Mouse (Mus musculus) frontal cortex, postnatal 14 days (tissue): ENCODE results near the gene Tenm3.

ENCODE experiments used
- DNase-seq, 2 experiments: peaks; one replicate each; pipeline ENCODE4 v3.0.0; 2022; ENCODE audit warnings: low spot score in 2 of 2

Gene Tenm3

DNA sequence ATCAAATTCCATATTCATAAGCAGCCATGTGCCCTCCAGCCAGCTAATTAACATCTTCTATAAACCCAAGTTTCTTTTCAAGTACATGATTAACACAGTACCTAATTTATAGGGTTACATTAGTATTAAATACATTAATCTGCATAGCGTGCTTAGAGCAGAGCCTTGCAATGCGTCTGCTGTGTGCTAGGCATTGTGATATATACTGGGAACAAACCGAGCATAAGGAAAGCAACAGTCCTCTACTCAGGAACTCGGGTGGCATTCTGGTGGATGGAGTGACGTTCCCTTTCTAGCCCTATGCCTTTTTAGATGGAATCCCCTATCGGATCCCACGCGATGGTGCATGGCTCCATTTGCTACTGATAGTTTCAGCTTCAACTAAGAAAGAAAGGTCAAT, 321.7 kb downstream of the Tenm3 start:
- no peak for DNase-seq

DNA sequence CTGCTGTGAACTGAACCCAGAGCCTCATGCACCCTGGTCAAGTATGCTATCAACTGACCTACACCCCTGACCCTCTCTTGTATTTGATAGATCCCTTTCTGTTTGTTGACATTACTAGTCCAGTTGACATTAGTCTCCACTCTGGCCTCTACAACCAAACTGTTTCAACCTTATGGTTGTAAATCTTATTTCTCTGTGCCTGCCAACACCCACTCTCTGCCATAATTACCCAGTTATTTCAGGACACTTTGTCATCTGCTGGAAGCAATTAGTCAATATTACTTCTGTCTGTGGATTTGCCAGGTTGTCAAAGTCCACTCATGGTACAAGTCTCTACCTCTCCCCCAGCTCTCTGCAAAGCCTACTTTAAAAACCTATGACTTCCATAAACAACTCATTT, 326.3 kb downstream of the Tenm3 start:
- no peak for DNase-seq

DNA sequence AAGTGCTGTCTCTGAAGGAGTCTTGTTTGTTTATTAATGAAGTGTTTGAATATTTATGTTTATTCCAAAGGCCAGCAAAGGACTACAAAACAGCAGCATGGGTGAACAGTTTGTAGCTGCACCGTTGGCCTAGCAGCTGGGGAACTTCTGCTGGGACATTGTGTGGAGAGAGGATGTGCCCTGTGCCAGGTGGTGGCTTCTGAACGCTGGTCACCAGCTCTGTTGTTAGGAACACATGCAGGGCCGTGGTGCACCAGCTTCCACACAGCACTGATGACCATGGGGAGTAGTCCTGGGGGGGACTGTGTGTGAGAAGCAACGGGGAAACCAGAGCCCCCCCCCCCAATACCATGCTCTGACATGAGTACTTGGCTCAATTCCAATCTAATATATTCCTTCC, 329.5 kb downstream of the Tenm3 start:
- DNase-seq, result no peak

GRCm38 (mm10) chr8:48513801-48514200, 329.9 kb downstream of the Tenm3 start:
- no peak for DNase-seq

- DNase-seq, result no peak
Observed at GRCm38 (mm10) chr8:48511546-48511945, 332.2 kb downstream of the Tenm3 start.

DNA sequence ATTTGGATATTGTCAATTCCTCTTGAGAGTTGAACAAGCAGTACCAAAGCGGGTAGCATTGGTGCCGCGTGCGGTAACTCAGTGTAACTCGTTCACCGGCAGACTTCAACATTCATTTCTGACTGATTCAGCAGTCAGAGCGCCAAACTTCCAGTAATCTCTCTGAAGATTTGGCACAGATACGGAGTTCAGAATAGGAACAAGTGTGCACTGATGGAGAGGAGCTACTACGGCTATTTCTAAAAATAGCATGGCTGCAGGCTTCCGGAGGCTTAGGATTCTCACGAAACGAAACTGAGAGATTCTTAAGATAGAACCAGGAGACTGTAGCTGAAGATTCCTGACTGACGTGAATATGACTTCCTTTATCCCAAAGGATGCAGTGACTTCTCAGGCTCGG, 332.6 kb downstream of the Tenm3 start:
- no peak for DNase-seq

DNA sequence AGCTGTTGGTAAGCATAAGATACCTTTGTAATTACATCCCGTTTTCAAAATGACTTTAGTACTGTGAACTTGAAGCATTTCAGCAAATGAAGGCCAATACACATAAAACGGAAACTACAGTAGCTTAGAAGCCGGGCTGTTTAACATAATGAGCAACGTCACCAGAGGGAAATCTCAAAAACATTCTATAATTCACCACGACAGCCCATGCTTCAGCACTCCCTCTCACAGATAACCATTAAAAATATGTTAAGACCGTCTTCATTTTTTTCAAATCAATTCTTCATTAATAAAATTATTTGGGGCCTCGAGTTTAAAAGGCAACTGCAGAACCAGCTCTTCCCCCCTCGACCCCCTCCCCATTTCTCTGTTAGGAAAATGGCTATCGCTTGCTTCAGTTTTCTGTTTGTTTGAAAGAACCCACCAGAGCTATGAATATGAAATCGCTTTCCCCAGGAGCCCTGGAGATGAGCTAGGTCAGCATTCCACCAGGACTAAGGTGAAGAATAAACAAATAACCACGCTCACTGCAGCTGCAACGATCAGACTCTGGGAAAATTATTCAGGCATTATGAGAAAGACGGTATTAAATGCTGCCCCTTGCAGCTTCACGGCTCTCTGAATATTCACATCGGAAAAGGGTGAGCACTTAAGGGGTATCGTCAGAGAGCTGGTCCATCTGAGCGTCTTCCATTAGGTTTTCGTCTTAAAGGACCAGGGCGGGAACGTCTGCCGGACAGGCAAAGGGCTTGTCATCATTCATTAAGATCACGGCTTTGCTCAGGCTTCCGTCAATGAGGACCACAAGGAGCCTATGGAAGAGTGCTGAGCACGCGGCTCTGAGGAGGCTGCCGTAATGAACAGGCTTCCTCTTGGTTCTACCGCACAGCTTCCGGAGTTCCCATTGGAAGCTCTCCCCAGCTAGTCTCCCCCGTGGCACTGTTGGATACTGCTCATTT, 334.8 kb downstream of the Tenm3 start:
- no peak for DNase-seq

DNA sequence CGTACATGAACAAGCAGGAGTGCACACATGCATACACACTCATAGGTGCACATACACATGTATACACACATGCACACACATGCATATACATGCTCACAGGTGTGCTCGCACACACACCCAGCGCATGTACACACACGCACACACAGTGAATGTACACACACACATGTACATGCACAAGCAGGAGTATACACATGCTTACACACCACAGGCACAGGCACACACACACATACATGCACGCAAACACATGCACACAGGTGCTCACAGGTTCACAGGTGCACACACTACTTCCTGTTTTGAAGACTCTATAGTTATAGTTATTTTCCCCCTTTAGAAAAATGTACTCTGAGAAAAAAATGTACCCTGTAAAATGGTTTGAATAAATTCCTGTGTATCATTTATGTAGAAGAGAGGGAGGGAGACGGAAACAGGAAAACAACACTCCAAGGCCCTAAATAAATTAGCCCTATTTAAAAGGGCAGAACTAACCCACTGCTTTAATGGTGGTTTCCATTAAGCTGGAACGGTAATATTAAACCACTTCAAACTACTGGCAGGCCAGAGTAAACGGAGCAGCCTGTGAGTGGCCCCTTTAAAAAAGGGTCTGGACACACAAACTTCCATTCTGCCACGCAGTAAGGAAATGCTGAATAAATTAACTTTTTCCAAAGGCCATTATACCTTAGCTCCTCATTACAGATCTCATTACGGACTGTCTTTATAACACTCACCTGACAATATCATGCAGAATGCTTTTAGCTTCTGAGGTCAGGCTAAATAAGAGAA, 335.8 kb downstream of the Tenm3 start:
- DNase-seq, result no peak

DNA sequence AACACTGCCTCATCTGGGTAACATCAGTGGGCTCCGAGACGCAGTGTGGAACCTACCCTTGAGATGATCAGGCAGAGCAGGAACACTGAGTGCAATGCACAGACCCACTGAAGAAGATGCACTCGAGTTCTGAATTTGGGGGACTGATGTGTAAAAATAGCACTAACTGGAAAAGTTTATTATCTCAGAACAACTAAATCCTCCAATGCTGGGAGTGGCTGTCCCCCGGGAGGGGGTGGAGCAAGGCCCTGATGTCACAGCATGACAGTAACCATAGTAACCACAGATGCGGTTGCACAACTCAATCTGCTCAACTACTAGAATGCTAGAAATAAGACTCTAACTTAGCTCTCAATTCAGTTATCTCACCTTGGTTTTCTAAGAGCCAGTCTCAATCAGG, 351.3 kb downstream of the Tenm3 start:
- no peak for DNase-seq

DNA sequence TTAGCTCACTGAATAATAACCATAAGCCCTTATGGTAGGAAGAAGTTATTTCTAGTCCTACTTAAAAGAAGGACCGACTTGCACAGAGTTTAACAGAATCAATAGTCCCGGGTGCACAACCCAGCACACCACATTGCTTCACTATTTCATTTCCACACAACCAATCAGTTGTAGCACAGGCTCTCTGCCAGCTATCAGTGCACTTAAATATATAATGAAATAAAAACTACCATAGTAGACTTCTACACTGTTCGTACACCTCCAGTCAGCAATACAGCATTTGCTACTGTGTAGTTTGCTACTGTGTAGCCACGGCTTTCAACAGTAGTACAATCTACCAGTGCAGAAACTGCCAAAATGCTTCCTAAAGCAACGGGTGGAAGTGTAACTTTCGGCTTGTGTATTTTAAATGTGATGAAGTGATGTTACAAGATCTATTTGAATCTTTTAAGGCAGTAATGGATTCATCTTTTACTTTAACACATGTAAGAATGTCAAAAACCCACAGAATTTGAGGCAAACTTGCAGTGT, 353.1 kb downstream of the Tenm3 start:
- DNase-seq, result no peak

GRCm38 (mm10) chr8:48489936-48490634, 353.7 kb downstream of the Tenm3 start:
- DNase-seq, result no peak

DNA sequence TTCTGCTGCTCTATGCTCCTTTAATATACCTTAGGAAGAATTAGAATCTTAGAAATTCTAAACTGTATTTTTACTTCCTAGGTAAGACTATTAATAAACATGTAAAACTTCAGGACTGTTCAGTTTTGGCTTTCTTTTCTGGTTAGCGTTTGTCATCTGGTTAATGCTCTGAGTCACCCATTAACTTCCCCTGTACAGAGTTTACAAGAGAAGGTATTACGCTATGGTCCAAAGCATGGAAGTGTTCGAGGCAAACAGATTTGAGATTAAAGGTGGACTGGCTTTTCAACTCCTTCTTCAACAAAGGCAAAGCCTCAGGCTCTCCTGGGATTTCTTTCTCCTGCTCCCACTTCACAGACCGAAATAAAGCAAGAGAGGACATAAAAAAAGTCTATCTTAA, 354.3 kb downstream of the Tenm3 start:
- no peak for DNase-seq

DNA sequence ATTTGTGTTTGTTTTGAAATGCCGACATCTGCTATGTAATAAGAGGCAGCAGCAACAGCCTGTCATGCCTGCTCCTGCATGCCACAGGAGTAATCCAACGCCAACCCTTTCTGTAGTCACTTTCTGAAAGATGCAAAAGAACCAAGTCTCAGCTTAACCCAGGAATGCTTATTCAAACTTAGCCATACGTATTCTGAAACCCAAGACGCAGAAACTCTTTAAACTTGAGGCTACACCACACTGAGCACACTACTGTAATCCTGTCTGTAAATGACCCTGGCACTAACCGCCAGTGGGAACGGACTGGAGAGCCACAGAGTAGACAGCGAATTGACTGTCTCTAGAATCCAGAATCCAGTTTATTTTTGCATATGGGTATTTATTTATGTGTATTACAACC, 354.9 kb downstream of the Tenm3 start:
- DNase-seq, result no peak

DNA sequence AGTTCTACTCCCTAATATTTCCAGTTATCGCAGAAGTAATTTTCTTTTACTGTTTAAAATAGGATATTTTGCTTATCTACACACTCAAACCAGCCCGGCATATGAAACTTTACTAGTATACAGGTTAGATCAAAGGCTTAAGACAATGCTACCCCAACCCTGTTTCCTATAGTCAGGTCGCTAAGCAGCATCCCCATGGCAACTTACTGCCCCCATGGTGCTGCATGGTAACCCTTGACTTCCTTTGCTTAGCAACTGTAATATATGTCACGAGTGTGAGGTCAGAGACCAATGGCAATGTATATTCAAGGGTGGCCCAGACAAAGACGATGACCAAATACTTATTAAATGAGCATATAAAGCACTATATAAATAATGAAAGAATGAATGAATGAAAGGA, 359.6 kb downstream of the Tenm3 start:
- no peak for DNase-seq

GRCm38 (mm10) chr8:48481709-48482671, 361.8 kb downstream of the Tenm3 start:
- DNase-seq, result no peak

- no peak for DNase-seq
Observed at GRCm38 (mm10) chr8:48477371-48477935, 366.3 kb downstream of the Tenm3 start.

DNA sequence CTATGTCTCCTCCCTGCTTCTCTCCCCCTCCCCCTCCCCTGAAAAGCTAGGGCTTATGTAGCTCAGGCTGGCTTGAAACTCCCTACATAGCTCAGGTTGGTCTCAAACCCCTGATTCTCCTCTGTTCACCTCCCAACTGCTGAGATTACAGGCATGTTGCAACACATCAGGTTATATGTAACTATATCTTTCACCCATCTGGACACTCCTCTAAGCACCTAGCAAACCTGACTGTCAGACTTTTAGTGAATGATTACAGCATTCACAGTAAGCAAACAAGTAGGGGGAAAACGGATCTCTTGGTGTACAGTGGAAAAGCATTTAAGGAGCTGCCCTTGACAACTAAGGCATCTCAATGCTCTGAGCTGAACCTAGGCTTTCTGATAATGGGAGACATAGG, 366.9 kb downstream of the Tenm3 start:
- DNase-seq, result no peak

DNA sequence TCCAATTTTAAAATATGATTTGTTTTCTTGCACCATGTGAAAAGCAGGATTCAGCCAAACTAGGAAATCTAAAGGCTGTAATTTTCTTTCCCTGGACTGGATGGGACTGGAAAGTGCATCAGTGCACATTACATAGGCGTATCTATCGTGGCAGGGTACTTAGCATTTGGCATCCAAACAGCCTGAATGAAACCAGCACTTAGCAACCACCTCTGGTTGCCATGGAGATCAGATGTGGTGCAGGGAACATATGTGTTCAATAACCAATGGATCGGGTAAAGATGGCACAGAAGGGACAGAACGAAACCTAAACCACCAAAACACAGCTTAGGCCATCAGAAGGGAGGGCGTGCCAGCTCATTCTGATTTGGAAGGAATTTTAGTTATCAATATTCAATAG, 376.1 kb downstream of the Tenm3 start:
- DNase-seq, result no peak

GRCm38 (mm10) chr8:48458373-48458772, 385.4 kb downstream of the Tenm3 start:
- DNase-seq, result peak; percentile 31 to 37

DNA sequence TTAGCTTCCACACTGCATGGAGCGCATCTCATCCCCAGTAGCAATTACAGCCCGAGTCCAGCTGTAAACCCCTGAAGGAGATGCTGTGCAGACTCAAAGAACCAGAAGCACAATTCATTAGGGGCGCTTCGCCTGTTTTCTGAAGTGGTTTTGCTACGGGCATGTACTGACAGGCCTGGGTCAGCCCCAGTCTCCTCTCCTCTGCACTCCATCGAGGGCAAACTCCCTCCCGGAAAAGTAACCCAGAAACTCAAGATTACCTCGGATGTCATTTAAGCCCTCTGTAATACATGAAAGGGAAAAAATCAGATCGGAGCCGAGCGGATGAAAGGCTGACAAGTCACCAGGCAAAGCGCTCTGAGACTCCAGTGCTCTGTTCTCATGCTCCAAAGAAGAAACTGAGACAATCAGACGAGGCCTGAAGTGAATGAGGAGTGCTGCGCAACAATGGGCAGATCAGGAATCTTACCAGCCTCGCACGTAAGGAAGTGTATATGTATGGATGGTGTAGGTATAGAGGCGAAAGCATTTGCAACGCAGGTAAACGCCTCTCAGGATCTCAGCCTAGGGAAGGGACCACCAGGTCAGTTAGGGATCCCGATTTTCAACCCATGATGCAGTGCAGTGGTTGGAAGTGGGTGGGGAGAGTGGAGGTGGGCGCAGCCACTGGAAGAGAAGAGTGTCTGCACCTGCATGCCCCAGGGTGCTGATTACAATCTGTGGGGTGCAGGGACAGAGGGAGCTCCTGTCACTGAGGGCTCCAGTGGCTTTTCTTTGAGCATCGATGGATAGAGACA, 387.2 kb downstream of the Tenm3 start:
- no peak for DNase-seq
